8 mouse cellular contexts compared by ENCODE assay signal in the genomic region with DNA sequence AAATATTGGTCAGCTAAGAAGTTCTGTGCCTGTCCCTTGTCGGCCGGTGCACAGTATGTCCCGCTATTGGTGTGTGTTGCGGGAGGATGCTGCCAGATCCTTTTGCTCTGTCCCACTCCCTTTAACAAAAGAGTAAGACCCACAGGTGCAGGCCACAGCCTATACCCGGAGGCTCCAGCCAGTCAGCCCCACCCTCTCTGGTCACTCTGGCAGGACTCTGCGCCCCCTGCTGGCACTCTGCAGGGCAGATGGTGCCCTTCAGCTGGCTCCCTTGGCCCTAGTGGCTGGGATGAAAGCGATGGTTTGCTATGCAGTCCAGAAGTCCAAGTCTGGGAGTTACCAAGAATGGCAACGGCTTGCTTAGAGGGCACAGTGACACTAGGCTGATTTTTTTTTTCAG. TPM values are rescaled to one million over a fixed set of nuclear protein-coding genes. Genes with fewer than 3 reads are reported as not detected.
DNase-seq lines count a peak whose midpoint lies in the region; ATAC-seq lines count a peak whose summit lies in the region.

No protein-coding gene starts in this region.

- peak; percentile 60; the same call in 1 of the 2 replicates for ATAC-seq in forebrain, embryonic 16.5 days

- WGBS in forebrain, embryonic 16.5 days = 20% methylated on average over 8 of the region's 8 CpGs

- H3K4me2 ChIP-seq in forebrain, embryonic 16.5 days (ENCODE audit: low read length) = no peak overlapping the region

- H3K27ac ChIP-seq in forebrain, embryonic 16.5 days (ENCODE audit: low read length) = no peak overlapping the region

- H3K9me3 ChIP-seq in forebrain, embryonic 16.5 days (ENCODE audit: control insufficient read depth, low read length) = no peaks in the 10 kb centered on the region

- peaks cover 1% of the 10 kb centered on the region; the same call in 1 of the 2 replicates for H3K4me1 ChIP-seq in forebrain, embryonic 16.5 days (replicated peaks; ENCODE audit: control insufficient read depth, insufficient read depth, low read length)

- no peak overlapping the region for H3K4me3 ChIP-seq in forebrain, embryonic 16.5 days (replicated peaks; ENCODE audit: low read length)

- no peaks in the 10 kb centered on the region for H3K36me3 ChIP-seq in forebrain, embryonic 16.5 days (ENCODE audit: control insufficient read depth, insufficient read depth)

- DNase-seq in MEL-GATA-1-ER (ENCODE audit: extremely low read depth, low read depth) = peak; percentile 61
- peak; percentile 90 to 92 for DNase-seq in cerebellum, adult 18-20 months
- peak; percentile 86 for DNase-seq in heart, postnatal 4 days
- peak; percentile 62 to 66 for DNase-seq in layer of hippocampus, adult 8-10 months (ENCODE audit: low spot score in 2 of 2)
- peak; percentile 78 for DNase-seq in lung, postnatal 25 days (ENCODE audit: low spot score)
- DNase-seq in retina, adult 2 months (ENCODE audit: low read depth, low spot score) = peak; percentile 52
- DNase-seq in thymus, postnatal 36 days = peak; percentile 54 to 56

- H3K9ac ChIP-seq in forebrain, embryonic 16.5 days (replicated peaks; ENCODE audit: low read depth, low read length) = no peak overlapping the region

- peaks cover 13% of the 10 kb centered on the region for H3K27me3 ChIP-seq in forebrain, embryonic 16.5 days (replicated peaks; ENCODE audit: control insufficient read depth, insufficient read depth, low read length)

RNA-seq across cellular contexts. Expression of a gene that starts 15.9 kb away (rescaled TPM):
- polyA plus RNA-seq in forebrain, embryonic 16.5 days (2015; fragmentation: Nextera tagmentation; extraction: Ambion mirVana) = not detected in 2 replicates
- total RNA-seq in heart, postnatal 4 days (2021) = 1 to 10 TPM; 1.0 to 1.3 TPM
- 1 to 10 TPM; 1.5 to 2.0 (median 1.8) TPM for total RNA-seq in layer of hippocampus, adult 8-10 months (2022)

RNA-seq across cellular contexts. Expression of a gene that starts 37.4 kb away (rescaled TPM):
- 93.1 and 97.6 TPM in 2 replicates for polyA plus RNA-seq in forebrain, embryonic 16.5 days (2015; fragmentation: Nextera tagmentation; extraction: Ambion mirVana)
- 100 to 1,000 TPM; 128 to 131 TPM for total RNA-seq in heart, postnatal 4 days (2021)
- total RNA-seq in layer of hippocampus, adult 8-10 months (2022) = 10 to 100 TPM; 69.3 to 73.1 (median 71.8) TPM
